Mouse (Mus musculus): ENCODE results near the gene Sash1. TPM values are rescaled to one million over a fixed set of nuclear protein-coding genes. Genes with fewer than 3 reads are reported as not detected.
A peak's percentile ranks its signal among the peaks of the same experiment; 100 is the strongest.

Sash1 gene
- polyA plus RNA-seq (2015; fragmentation: Nextera tagmentation; extraction: Ambion mirVana) = 2.6 and 3.8 TPM in 2 replicates

- peak; percentile 95 for ATAC-seq (replicated peaks; ENCODE audit: extremely low read depth, insufficient read depth, low FRiP score)
- H3K27me3 ChIP-seq (ENCODE audit: control insufficient read depth, insufficient read depth, low read length) = no peaks in the 10 kb centered on the region
- H3K4me3 ChIP-seq (ENCODE audit: low read length) = peak within 1 kb of the TSS; percentile 63
- H3K36me3 ChIP-seq (ENCODE audit: control insufficient read depth, insufficient read depth) = no peaks in the 10 kb centered on the region
- no peaks in the 10 kb centered on the region for H3K9me3 ChIP-seq (replicated peaks; ENCODE audit: control insufficient read depth, low read length)
- peaks cover 16% of the 10 kb centered on the region for H3K4me1 ChIP-seq (ENCODE audit: control insufficient read depth, insufficient read depth, low read length)
- H3K9ac ChIP-seq (ENCODE audit: low read length) = peak within 1 kb of the TSS; percentile 89
- H3K4me2 ChIP-seq (ENCODE audit: low read depth, low read length) = peak within 1 kb of the TSS; percentile 78
- peak within 1 kb of the TSS; percentile 98 for H3K27ac ChIP-seq (ENCODE audit: low read length)
- WGBS = under 1% methylated on average over 73 of the region's 80 CpGs
These were observed at the start of gene Sash1 for GRCm38 (mm10) chr10:8885630-8886527. Gene Sash1, minus strand, starts transcription at chr10:8886070.

DNA sequence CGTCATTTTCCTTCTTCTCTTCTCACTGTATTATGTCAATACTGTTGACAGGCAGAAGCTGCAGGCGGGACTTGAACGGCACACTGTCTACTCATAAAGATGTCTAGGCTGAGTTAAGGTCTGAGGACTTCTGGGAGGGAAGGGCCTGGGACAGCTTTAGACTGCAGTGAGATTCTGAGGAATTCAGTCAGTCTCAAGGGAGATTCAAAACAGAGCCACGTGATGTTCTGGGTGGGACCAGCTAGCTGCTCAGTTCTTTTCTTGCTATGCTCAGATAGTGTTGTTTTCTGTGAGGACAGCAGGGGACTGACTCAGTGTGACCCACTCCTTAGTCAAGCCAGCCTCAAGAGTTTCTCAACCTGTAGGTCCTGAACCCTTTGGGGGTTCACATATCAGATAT, 49.7 kb upstream of the Sash1 start:
- no peak overlapping the region for H3K27ac ChIP-seq (ENCODE audit: low read length)
- no peaks in the 10 kb centered on the region for H3K27me3 ChIP-seq (ENCODE audit: control insufficient read depth, insufficient read depth, low read length)
- H3K36me3 ChIP-seq (ENCODE audit: control insufficient read depth, insufficient read depth) = no peaks in the 10 kb centered on the region
- 0 out of 2 replicates have a peak, but pooled peaks cover 2% of the 10 kb centered on the region for H3K4me1 ChIP-seq (ENCODE audit: control insufficient read depth, insufficient read depth, low read length)
- peak; percentile 65; the same call in 1 of the 2 replicates for ATAC-seq (replicated peaks; ENCODE audit: extremely low read depth, insufficient read depth, low FRiP score)
- no peak overlapping the region for H3K4me2 ChIP-seq (ENCODE audit: low read depth, low read length)
- 39% methylated on average over 4 of the region's 4 CpGs for WGBS
- H3K4me3 ChIP-seq (ENCODE audit: low read length) = no peak overlapping the region
- no peak overlapping the region for H3K9ac ChIP-seq (ENCODE audit: low read length)
- no peaks in the 10 kb centered on the region for H3K9me3 ChIP-seq (replicated peaks; ENCODE audit: control insufficient read depth, low read length)

- Histone ChIP-seq H3K4me2 (ENCODE audit: low read depth, low read length) (no peak overlapping the region), H3K27ac (ENCODE audit: low read length) (no peak overlapping the region), H3K9me3 (replicated peaks; ENCODE audit: control insufficient read depth, low read length) (no peaks in the 10 kb centered on the region), H3K27me3 (ENCODE audit: control insufficient read depth, insufficient read depth, low read length) (no peaks in the 10 kb centered on the region), H3K36me3 (ENCODE audit: control insufficient read depth, insufficient read depth) (no peaks in the 10 kb centered on the region), H3K4me1 (ENCODE audit: control insufficient read depth, insufficient read depth, low read length) (0 out of 2 replicates have a peak, but pooled peaks cover 2% of the 10 kb centered on the region), H3K4me3 (ENCODE audit: low read length) (no peak overlapping the region), H3K9ac (ENCODE audit: low read length) (no peak overlapping the region)
- 75% methylated on average over 10 of the region's 10 CpGs for WGBS
- no peak for ATAC-seq (replicated peaks; ENCODE audit: extremely low read depth, insufficient read depth, low FRiP score)
These were observed 47.8 kb upstream of the Sash1 start for GRCm38 (mm10) chr10:8933451-8934372.

- no peaks in the 10 kb centered on the region for H3K36me3 ChIP-seq (ENCODE audit: control insufficient read depth, insufficient read depth)
- WGBS = 85% methylated on average over 8 of the region's 8 CpGs
- no peak overlapping the region for H3K4me2 ChIP-seq (ENCODE audit: low read depth, low read length)
- H3K27me3 ChIP-seq (ENCODE audit: control insufficient read depth, insufficient read depth, low read length) = no peaks in the 10 kb centered on the region
- no peak overlapping the region for H3K27ac ChIP-seq (ENCODE audit: low read length)
- no peak for ATAC-seq (replicated peaks; ENCODE audit: extremely low read depth, insufficient read depth, low FRiP score)
- H3K9ac ChIP-seq (ENCODE audit: low read length) = no peak overlapping the region
- 0 out of 2 replicates have a peak, but pooled peaks cover 2% of the 10 kb centered on the region for H3K4me1 ChIP-seq (ENCODE audit: control insufficient read depth, insufficient read depth, low read length)
- H3K9me3 ChIP-seq (replicated peaks; ENCODE audit: control insufficient read depth, low read length) = no peaks in the 10 kb centered on the region
- no peak overlapping the region for H3K4me3 ChIP-seq (ENCODE audit: low read length)
These were observed 45.8 kb upstream of the Sash1 start for GRCm38 (mm10) chr10:8931548-8932240.

DNA sequence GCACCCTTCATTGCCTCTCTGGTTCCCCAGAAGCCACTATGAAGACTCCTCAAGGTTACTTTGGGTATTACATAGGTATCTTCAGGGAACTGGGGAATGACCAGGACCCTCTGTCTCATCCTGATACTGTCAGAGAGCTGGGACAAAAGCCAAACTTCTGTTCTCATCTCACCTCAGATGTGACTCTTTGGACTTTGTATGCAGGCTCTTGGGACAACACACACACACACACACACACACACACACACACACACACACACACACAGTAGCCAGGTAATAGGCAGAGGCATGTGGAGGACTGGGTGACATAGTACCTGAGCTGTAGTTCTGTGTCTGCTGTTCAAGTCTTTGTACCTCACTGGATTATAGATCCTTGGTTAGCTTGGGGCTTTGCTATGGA, 44.8 kb upstream of the Sash1 start:
- no peak overlapping the region for H3K4me2 ChIP-seq (ENCODE audit: low read depth, low read length)
- no peak overlapping the region for H3K27ac ChIP-seq (ENCODE audit: low read length)
- 0 out of 2 replicates have a peak, but pooled peaks cover 2% of the 10 kb centered on the region for H3K4me1 ChIP-seq (ENCODE audit: control insufficient read depth, insufficient read depth, low read length)
- H3K36me3 ChIP-seq (ENCODE audit: control insufficient read depth, insufficient read depth) = no peaks in the 10 kb centered on the region
- H3K9ac ChIP-seq (ENCODE audit: low read length) = no peak overlapping the region
- H3K9me3 ChIP-seq (replicated peaks; ENCODE audit: control insufficient read depth, low read length) = no peaks in the 10 kb centered on the region
- no peaks in the 10 kb centered on the region for H3K27me3 ChIP-seq (ENCODE audit: control insufficient read depth, insufficient read depth, low read length)
- ATAC-seq (replicated peaks; ENCODE audit: extremely low read depth, insufficient read depth, low FRiP score) = no peak
- no peak overlapping the region for H3K4me3 ChIP-seq (ENCODE audit: low read length)

- Histone ChIP-seq H3K27me3 (ENCODE audit: control insufficient read depth, insufficient read depth, low read length) (no peaks in the 10 kb centered on the region), H3K4me2 (ENCODE audit: low read depth, low read length) (no peak overlapping the region), H3K4me1 (ENCODE audit: control insufficient read depth, insufficient read depth, low read length) (peaks cover 5% of the 10 kb centered on the region), H3K4me3 (ENCODE audit: low read length) (no peak overlapping the region), H3K36me3 (ENCODE audit: control insufficient read depth, insufficient read depth) (no peaks in the 10 kb centered on the region), H3K9me3 (replicated peaks; ENCODE audit: control insufficient read depth, low read length) (no peaks in the 10 kb centered on the region), H3K27ac (ENCODE audit: low read length) (no peak overlapping the region), H3K9ac (ENCODE audit: low read length) (no peak overlapping the region)
- 73% methylated on average over 10 of the region's 10 CpGs for WGBS
- ATAC-seq (replicated peaks; ENCODE audit: extremely low read depth, insufficient read depth, low FRiP score) = no peak
These were observed 43.1 kb upstream of the Sash1 start for GRCm38 (mm10) chr10:8928775-8929647.

DNA sequence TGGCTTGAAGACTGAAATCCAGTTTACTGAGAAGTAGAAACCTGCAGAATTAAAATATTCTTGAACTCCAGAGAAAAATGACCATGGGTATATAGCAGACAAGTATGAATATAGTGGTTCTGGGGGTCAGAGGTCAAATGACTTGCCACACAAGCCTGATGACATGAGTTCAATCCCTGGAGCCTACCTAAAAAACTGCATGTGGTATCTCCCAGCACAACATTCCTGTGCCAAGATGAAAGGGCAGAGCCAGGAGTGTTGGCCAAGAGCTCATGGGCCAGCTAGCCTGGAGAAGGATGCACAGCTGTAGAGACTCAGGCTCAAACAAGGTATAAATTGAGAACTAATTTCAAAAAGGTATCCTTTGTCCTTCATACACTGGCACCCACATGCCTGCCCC, 42.4 kb upstream of the Sash1 start:
- ATAC-seq (replicated peaks; ENCODE audit: extremely low read depth, insufficient read depth, low FRiP score) = no peak
- Histone ChIP-seq H3K4me1 (ENCODE audit: control insufficient read depth, insufficient read depth, low read length) (peaks cover 5% of the 10 kb centered on the region), H3K9ac (ENCODE audit: low read length) (no peak overlapping the region), H3K4me2 (ENCODE audit: low read depth, low read length) (no peak overlapping the region), H3K4me3 (ENCODE audit: low read length) (no peak overlapping the region), H3K36me3 (ENCODE audit: control insufficient read depth, insufficient read depth) (no peaks in the 10 kb centered on the region), H3K27ac (ENCODE audit: low read length) (no peak overlapping the region), H3K9me3 (replicated peaks; ENCODE audit: control insufficient read depth, low read length) (no peaks in the 10 kb centered on the region), H3K27me3 (ENCODE audit: control insufficient read depth, insufficient read depth, low read length) (no peaks in the 10 kb centered on the region)

DNA sequence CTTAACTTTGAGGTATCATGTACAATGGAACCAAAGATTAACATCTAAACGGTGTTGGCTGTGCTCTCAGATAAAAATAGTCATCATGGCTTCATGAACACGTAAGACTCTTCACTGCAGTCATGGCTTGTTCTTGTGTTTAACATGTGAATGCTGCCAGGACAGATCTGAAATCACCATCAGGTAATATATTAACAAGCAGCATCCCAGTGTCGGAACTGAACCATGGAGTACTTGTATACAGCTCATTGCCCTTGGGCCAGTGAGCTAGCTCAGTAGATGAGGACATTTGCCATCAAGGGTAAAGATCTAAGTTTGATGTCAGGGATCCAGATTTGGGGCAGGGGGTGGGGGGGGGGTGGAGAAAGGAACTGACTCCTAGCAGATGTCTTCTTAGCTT, 41.0 kb upstream of the Sash1 start:
- Histone ChIP-seq H3K9ac (ENCODE audit: low read length) (no peak overlapping the region), H3K27ac (ENCODE audit: low read length) (no peak overlapping the region), H3K36me3 (ENCODE audit: control insufficient read depth, insufficient read depth) (no peaks in the 10 kb centered on the region), H3K27me3 (ENCODE audit: control insufficient read depth, insufficient read depth, low read length) (no peaks in the 10 kb centered on the region), H3K4me1 (ENCODE audit: control insufficient read depth, insufficient read depth, low read length) (peaks cover 5% of the 10 kb centered on the region), H3K4me2 (ENCODE audit: low read depth, low read length) (no peak overlapping the region), H3K9me3 (replicated peaks; ENCODE audit: control insufficient read depth, low read length) (no peaks in the 10 kb centered on the region), H3K4me3 (ENCODE audit: low read length) (no peak overlapping the region)
- ATAC-seq (replicated peaks; ENCODE audit: extremely low read depth, insufficient read depth, low FRiP score) = no peak
- 92% methylated on average over 3 of the region's 3 CpGs for WGBS
